Comparison of ENCODE assay signal across 13 mouse cellular contexts in genomic region chr4:100723053-100723452, GRCm38 (mm10).
"Had no signal": no experiment of that assay in that cellular context is flagged by ENCODE, and none has a peak within 500 bp of the region (broad histone marks: within the 10 kb centered on the region; RNA-seq: fewer than 3 reads in every experiment).

No protein-coding gene starts in this region.

- H3K4me3 ChIP-seq: embryonic facial prominence, embryonic 10.5 days; embryonic facial prominence, embryonic 12.5 days; embryonic facial prominence, embryonic 13.5 days; embryonic facial prominence, embryonic 15.5 days; erythroblast, embryonic 14.5 days; forebrain, embryonic 10.5 days; forebrain, embryonic 12.5 days; forebrain, embryonic 13.5 days; forebrain, embryonic 15.5 days; gastrocnemius, adult 2 months had no signal

- H3K4me1 ChIP-seq: embryonic facial prominence, embryonic 10.5 days; embryonic facial prominence, embryonic 12.5 days; forebrain, embryonic 15.5 days had no signal

- ATAC-seq: forebrain, embryonic 13.5 days; forebrain, embryonic 15.5 days; forebrain, embryonic 16.5 days; forebrain, postnatal 0 days had no signal

- H3K27me3 ChIP-seq: embryonic facial prominence, embryonic 12.5 days; embryonic facial prominence, embryonic 13.5 days; embryonic facial prominence, embryonic 15.5 days; forebrain, embryonic 12.5 days; forebrain, embryonic 13.5 days; forebrain, embryonic 15.5 days had no signal

- DNase-seq: gastrocnemius, postnatal 25 days had no signal

- H3K9me3 ChIP-seq: embryonic facial prominence, embryonic 12.5 days; embryonic facial prominence, embryonic 13.5 days; embryonic facial prominence, embryonic 15.5 days; forebrain, embryonic 12.5 days; forebrain, embryonic 13.5 days; forebrain, embryonic 15.5 days had no signal

- H3K36me3 ChIP-seq: embryonic facial prominence, embryonic 10.5 days; embryonic facial prominence, embryonic 12.5 days; embryonic facial prominence, embryonic 13.5 days; embryonic facial prominence, embryonic 15.5 days; forebrain, embryonic 10.5 days; forebrain, embryonic 12.5 days; forebrain, embryonic 15.5 days had no signal

- H3K4me2 ChIP-seq: embryonic facial prominence, embryonic 12.5 days; embryonic facial prominence, embryonic 13.5 days; embryonic facial prominence, embryonic 15.5 days; forebrain, embryonic 12.5 days; forebrain, embryonic 13.5 days; forebrain, embryonic 15.5 days had no signal

- H3K9ac ChIP-seq: embryonic facial prominence, embryonic 12.5 days; embryonic facial prominence, embryonic 13.5 days; embryonic facial prominence, embryonic 15.5 days; forebrain, embryonic 12.5 days; forebrain, embryonic 13.5 days; forebrain, embryonic 15.5 days; forebrain, postnatal 0 days had no signal

- H3K27ac ChIP-seq: embryonic facial prominence, embryonic 10.5 days; embryonic facial prominence, embryonic 12.5 days; embryonic facial prominence, embryonic 13.5 days; embryonic facial prominence, embryonic 15.5 days; forebrain, embryonic 10.5 days; forebrain, embryonic 12.5 days; forebrain, embryonic 13.5 days; forebrain, embryonic 15.5 days; gastrocnemius, adult 2 months had no signal
